Mouse (Mus musculus): ENCODE data around the gene Stil.

GRCm38 (mm10) chr4:114994218-114994617 is 5.7 kb upstream of the Stil start:
- TF ChIP-seq CTCF (IDR thresholded peaks at IDR 0.05; ENCODE audit: borderline replicate concordance, extremely low read depth, insufficient read depth, insufficient read length): no peak
- TF ChIP-seq POLR2A (IDR thresholded peaks at IDR 0.05; ENCODE audit: borderline replicate concordance, extremely low read depth, insufficient read depth, insufficient read length, poor library complexity, severe bottlenecking): no peak

All from brain, embryonic 14.5 days (tissue).